Mouse (Mus musculus) kidney, adult 8-10 months (tissue): Measurements from ENCODE around the gene Daam2.

Experiments
- DNase-seq, 2 experiments: peaks; one replicate each; pipeline ENCODE4 v3.0.0; 2022

The Daam2 gene

GRCm38 (mm10) chr17:49530215-49530614 is 33.9 kb downstream of the Daam2 start:
- peak; percentile 32 to 76 for DNase-seq

DNA sequence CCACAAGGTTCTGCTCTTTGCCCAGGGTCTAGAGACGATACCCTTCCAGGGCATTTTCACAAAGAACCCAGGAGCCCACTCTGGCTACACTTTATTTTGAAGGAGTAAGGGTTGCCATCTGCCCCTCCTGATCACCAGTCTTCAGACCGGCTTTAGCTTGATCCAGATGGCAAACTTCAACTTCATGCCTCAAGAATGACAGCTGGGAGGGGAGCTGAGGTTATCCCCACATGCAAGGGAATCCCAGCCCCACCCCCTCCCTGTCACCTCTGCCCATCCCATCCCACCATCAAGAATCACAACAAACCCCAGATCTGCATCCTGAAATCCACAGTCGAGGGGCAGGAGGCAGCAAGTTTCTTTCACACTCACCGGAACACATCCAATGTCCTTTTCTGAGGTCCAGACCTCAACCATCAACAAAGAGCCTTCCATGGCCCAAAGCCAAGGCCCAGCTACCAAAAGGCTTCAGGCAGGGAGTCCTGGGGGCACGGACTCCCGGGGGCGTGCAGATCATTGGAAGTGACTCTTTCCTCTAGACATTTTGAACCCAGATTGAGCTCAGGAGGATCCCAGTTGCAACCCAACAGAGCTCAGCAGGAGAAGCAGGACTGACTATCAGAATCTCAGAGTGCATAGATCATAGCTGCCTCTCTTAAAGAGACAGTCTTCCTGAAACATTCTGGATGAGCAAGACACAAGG is 35.5 kb downstream of the Daam2 start:
- no peak for DNase-seq

DNA sequence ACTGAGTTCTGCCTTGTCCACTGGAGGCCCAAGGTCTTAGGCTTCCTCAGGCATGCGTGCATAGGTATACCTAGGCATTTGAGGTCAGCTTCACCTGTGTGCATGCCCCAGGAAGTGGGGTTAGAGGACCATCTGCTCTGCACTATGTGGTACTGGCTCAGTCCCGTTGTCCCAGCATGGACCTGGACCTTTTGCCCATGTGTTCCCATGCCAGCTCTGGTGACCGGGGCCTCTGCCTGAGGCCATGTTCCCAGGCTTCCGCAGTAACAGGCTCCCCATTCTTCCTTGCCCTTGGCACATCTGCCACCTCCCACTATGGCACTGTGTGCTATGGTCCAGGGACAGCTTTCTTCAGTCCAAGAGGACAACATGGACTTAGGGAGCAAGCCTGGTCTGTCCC is 36.1 kb downstream of the Daam2 start:
- no peak for DNase-seq

GRCm38 (mm10) chr17:49526566-49526965 is 37.6 kb downstream of the Daam2 start:
- no peak for DNase-seq

GRCm38 (mm10) chr17:49525911-49526310 is 38.2 kb downstream of the Daam2 start:
- no peak for DNase-seq

- DNase-seq = no peak
Observed at GRCm38 (mm10) chr17:49524584-49524983, 39.6 kb downstream of the Daam2 start.

DNA sequence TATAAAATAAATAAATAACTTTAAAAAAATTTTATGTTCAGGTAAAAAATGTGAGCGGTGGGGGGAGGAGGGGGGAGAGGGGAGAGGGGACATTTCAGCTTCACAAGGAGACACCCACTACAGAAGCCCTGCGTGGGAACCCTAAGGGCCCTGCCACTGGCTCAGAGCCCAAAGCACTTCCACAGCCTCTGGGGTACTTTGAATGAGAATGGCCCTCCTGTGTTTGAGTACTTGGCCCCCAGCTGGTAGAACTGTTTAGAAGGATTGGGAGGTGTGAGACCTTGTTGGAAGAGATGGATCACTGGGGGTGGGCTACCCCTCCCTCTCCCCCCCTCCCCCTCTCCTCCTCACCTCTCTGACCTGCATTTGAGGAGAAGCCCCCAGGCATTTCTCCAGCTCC is 41.7 kb downstream of the Daam2 start:
- no peak for DNase-seq

DNA sequence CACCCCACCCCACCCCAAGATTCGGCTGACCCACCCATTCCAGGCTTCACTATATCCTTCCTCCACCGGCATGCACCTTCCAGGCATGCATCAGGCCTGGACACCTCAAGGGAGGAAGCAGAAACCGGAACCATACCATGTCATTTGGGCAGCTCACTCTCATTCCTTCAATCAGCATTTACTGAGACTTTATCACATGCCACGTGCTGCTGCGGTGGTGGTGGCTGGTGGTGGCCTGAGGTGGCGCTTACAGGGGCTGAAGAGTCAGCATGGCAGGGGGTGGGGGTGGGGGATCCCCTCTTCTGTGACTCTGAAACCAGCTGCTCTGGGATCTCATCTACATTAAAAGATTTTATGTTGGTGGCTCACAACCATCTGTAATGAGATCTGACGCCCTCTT is 42.1 kb downstream of the Daam2 start:
- no peak for DNase-seq

DNA sequence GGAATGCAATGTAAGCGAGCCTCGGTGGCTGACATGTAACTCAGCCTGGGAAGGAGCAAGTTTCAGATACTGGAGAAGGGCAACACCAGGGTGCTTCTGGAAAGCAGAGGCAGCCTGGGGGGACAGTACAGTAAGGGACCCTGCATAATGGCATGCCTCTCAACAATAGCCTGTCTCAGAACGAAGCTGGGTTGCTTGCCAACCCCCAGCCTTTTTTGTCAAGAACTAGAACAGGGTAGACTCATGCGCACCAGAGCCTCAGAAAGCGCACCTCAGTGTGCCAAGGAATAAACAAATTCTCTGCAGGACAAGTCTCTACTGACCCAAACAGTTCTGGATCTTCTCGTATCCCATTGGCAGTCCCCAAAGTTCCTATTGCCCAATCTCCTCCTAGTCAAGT is 43.5 kb downstream of the Daam2 start:
- no peak for DNase-seq

DNA sequence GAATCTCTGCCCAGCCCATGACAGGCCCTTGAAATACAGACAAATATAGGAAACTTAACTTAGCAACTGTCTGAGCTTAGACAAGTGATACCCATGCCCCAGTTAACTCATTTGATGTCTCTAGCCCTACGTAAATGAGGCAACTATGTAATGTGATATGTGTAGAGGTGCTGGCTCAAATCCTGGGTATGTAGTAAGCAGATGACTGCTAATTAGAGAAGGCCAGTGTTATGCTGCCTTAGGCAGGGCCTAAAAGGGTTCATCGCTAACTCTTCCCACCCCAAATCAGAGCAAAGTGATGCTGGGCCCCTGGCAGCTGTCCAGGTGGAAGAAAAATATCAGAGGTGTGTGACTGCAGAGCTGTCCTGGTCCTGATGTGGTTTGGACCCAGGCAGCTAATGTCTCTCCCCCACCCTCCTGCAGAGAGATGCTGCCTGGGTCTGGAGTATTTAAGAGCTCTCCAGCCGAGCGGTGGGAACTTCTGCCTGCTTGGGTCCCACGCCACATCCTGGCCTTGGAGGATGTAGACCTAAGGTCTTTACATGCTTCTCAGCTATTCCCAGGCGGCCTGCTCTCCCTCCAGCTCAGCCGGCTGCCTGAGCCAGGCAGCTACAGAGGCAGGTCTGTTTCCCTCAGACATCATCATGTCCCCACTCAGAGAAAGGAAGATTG is 44.4 kb downstream of the Daam2 start:
- DNase-seq = no peak

DNA sequence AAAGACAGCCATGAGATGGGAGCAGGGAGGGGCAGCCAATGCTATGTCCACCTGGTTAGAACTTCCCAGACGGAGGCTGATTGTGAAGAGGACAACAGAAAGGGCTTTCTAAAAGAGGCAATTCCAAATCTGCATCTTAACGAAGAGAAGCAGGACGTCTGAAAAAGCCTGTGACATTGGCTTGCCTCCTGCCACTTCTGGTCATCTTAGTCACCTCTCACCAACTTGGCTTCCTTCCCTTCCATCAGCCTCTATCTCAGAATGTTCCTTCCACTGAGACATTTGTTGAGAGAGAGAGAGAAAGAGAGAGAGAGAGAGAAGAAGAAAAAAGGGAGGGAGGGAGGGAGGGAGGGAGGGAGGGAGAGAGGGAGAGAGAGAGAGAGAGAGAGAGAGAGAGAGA is 47.1 kb downstream of the Daam2 start:
- no peak for DNase-seq

GRCm38 (mm10) chr17:49515678-49516077 is 48.5 kb downstream of the Daam2 start:
- no peak for DNase-seq

DNA sequence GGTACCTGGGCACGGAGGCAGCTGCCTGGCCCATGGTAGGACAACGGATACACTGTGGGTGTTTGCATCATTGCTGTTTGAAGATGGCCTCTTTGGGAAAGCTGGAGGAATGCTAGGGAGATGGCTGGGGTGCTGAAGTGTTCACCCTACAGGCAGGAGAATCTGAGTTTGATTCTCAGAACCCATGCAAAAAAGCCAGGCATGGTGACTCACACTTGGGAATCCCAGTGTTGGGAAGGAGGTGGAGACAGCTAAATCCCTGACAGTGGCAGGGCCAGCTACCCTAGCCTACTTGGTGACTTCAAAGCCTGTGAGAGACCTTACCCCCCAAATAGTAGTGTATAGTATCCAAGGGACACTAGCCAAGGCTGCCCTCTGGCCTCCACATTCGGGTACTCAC is 49.0 kb downstream of the Daam2 start:
- no peak for DNase-seq

- peak; percentile 30 to 34 for DNase-seq
Observed at GRCm38 (mm10) chr17:49512671-49513085, 51.5 kb downstream of the Daam2 start.

DNA sequence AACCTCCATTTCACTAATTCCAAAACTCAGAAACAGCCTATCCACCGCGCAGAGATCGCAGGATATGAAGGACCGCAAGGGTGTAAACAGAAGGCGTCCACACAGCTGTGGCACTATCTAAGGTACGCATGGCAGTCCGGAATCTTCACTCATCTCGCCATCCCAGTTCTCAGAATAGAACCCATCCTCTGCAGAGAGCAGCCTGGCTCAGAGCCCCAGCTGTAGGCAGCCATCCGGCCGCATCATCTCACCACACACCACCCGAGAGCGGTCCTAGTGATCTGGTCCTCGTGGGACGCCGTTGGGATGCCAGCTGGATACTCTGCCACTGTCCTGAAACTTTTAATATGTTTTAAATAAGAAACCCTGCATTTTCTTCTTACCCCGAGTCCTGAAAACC is 54.7 kb downstream of the Daam2 start:
- DNase-seq = no peak

- no peak for DNase-seq
Observed at GRCm38 (mm10) chr17:49503246-49503900, 60.8 kb downstream of the Daam2 start.

GRCm38 (mm10) chr17:49500234-49500633 is 63.9 kb downstream of the Daam2 start:
- no peak for DNase-seq

DNA sequence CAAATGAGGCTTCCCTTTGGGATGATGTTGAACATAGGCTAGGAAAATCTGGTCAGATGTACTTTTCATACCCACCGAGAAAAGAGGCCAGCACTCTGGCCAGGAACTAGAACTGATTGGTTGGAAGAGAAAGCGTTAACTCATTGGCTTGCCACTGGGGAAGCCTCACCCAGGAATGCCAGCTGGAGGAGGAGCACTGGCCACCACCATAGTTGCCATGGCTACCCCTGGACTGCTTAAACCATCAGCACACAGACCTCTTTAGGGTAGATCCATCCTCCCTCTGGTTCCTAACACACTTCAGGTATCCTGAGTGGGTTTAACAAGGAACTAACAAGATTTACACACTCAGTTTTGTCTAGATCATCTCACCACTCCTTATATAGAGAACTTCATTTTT is 64.5 kb downstream of the Daam2 start:
- no peak for DNase-seq

GRCm38 (mm10) chr17:49498169-49498568 is 66.0 kb downstream of the Daam2 start:
- no peak for DNase-seq

GRCm38 (mm10) chr17:49493276-49493675 is 70.9 kb downstream of the Daam2 start:
- DNase-seq = no peak

- no peak for DNase-seq
Observed at GRCm38 (mm10) chr17:49489098-49489497, 75.0 kb downstream of the Daam2 start.

- DNase-seq = no peak
Observed at GRCm38 (mm10) chr17:49484435-49484834, 79.7 kb downstream of the Daam2 start.

- no peak for DNase-seq
Observed at GRCm38 (mm10) chr17:49481876-49482275, 82.3 kb downstream of the Daam2 start.

DNA sequence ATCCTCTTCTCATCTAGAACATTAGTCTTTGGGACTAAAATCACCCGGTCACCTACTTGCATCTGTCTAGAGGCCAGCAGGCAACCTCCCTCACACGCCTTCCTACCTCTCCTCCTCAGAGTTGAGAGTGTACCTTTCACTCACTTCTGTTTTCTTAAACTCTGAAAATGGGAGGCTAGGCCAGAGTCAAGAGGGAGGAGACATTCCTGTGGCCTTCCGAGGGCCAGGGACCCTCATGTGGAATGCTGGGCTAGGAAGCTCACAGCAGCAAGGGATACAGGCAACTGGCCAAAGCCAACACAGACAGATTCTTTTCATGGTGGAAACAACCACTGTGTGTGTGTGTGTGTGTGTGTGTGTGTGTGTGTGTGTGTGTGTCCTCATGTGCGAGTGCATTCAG is 86.8 kb downstream of the Daam2 start:
- peak; percentile 19 to 24 for DNase-seq
